Mouse (Mus musculus): ENCODE measurements around the gene 2010300C02Rik.

- no peak for TF ChIP-seq CTCF (IDR thresholded peaks at IDR 0.05)
- no peak for TF ChIP-seq EP300 (IDR thresholded peaks at IDR 0.05)
Observed at GRCm38 (mm10) chr1:37636824-37637223, 83.1 kb downstream of the 2010300C02Rik start.
